Mouse (Mus musculus): Measurements from ENCODE around the gene Pomp.
"Not testable (repeated sequence)": the region's sequence is repeated elsewhere in the genome, so short reads cannot be mapped to it uniquely, and the experiment has no call there.

Pomp gene

DNA sequence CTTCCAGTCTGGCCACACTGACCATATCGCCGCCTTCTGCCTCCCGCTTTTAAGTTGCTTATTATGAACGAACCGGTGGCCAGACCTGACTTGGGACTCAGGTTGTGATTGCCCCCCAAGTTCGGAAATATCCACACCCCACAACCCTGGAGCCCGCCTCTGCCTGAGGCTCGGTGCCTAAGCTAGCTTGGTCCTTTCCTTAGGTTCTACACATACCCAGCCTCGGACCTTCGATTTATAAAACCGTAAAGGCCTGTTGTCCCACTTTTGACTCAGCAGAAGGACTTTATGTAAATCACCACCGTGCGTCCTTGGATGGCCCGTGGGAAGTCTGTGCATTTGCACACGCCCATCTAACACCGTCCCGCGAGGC lies 199 bp upstream of the Pomp start:
- no peak for DNase-seq (ENCODE audit: low read depth, low spot score)

DNA sequence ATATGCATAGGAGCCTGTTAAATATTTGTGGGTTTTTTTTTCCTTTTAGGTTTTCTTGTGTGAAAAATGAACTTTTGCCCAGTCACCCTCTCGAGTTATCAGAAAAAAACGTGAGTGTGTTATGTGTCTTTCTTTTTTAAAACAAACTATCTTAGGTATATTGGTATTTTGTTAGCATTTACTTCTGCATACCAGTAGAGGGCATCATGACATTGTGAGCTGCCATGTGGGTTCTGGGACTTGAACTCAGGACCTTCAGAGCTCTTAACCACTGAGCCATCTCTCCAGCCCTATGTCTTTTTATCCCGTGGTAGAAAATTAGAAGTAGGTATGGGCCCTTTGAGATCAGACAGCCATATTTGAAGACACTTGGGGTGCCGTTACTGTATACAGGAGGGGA lies 8.4 kb downstream of the Pomp start:
- DNase-seq (ENCODE audit: low read depth, low spot score): no peak

DNA sequence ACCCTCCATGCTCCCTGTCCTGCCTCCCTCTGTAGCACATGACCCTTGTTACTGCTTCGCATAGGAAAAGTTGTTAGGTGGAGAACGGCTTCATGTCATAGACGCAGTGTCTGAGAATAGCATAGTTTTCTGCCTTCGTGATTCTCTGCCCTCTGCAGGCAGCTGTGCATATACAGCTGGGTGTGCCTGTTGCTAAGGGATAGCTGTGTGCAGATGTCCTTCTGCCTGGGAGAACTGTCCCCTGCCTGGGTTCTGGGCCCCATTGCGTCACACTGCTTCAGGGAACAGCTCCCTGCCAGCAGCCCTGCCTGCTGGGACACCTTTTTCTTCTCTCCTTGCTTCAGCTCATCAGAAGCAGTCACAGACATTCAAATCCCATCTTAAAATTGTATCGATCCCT lies 9.3 kb downstream of the Pomp start:
- no peak for DNase-seq (ENCODE audit: low read depth, low spot score)

DNA sequence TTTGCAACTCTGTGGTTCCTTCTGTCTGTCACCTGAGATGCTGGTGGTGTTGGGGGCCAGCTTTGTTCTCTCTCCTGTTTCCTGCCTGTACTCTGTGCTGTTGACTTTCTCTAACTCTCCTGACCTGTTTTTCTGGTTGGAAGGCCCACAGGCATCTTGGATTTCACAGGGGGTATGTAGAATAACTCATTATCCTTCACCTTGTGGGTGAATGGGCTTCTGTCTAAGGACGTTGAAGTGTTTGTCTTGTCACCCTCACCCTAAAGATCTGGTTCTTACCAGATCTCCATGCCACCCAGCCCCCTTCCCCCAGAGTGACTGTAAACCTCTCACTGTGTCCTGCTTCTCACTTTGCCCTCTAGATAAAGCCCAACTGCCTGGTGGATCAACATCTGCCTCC lies 10.0 kb downstream of the Pomp start:
- no peak for DNase-seq (ENCODE audit: low read depth, low spot score)

DNA sequence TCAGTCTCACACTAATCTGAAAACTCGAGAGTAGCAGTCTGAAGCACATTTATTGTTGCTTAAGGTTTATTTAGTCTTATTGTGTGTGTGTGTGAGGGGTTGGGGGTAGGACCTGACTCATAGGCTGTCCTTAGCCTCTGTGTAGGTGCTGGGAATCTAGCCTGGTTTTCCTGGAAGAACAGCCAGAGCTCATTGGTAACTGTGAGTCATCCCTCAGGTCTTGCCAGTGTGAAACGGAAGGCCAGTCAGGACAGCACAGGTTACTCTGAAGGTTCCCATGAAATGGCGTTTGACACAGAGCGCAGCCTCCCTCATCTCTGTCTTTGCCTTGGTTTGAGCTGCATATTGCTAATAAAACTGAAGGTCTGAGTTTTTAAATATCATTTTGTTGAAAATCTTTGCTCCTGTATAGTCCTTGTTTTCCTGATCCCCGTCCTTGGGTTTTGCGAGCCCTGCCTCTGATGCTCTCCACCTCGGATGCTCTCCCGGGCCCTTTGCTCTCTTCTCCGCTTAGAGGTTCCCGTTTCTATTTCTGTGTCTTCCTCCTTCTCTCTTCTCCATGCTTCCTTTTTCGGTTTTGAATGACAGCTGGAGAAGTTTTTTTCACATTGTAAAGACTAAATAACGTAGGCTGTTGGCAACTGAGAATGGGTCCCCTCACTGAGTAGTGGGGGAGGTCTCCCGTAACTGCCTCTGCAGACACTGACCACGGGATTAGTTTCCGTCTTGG lies 11.0 kb downstream of the Pomp start:
- DNase-seq (ENCODE audit: low read depth, low spot score): peak; percentile 41

GRCm38 (mm10) chr5:147874491-147875065 lies 14.3 kb downstream of the Pomp start:
- DNase-seq (ENCODE audit: low read depth, low spot score): no peak

GRCm38 (mm10) chr5:147875210-147875609 lies 14.9 kb downstream of the Pomp start:
- DNase-seq (ENCODE audit: low read depth, low spot score): no peak

DNA sequence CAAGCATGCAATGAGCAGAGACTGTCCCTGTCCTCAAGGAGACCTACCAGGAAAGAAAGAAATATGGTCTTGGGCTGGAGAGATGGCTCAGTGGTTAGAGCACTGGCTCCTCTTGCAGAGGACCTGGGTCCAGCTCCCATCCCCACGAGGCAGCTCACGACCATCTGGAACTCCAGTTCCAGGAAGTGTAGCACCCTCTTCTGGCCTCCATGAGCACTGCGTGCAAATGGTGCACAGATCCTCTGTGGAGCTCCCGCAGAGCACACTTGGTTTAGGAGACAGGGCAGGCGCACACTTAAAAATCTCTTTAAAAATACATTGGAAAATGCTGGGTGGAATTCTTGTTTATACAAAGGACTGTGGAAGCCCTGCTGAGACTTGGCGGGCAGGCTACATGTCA lies 17.3 kb downstream of the Pomp start:
- DNase-seq (ENCODE audit: low read depth, low spot score): no peak

DNA sequence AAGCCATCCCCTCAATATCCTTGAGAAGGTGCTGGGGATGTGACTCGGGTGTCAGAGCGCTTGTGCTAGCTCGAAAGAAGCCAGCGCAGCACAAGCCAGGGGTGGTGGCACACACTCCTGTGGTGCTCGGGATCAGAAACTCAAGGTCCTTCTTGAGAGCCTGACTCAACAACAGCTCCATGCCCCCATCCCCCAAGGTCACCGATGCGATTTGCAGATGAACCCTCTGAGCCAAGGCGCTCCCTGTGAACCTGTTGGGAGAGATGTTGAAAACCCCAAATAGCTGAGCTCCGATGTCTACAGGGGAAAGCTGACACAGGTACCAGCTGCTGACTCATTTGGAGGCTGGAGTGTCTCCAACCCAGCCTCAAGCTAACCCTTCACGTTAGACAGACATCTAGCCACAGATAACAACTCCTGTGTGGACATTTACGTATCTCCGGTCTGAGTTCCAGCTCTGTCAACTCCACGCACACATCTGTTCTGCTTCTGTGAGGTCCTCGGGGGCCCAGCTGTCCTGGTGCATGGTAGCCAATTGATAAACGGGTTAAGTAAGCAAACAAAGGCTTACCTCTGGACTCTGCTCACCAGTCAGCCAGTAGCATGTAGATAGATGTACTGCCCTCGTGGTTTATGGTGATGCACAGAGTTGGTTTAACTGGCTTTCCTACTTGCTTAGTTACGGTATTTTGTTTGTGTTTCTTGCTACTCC lies 19.9 kb downstream of the Pomp start:
- DNase-seq (ENCODE audit: low read depth, low spot score): no peak

DNA sequence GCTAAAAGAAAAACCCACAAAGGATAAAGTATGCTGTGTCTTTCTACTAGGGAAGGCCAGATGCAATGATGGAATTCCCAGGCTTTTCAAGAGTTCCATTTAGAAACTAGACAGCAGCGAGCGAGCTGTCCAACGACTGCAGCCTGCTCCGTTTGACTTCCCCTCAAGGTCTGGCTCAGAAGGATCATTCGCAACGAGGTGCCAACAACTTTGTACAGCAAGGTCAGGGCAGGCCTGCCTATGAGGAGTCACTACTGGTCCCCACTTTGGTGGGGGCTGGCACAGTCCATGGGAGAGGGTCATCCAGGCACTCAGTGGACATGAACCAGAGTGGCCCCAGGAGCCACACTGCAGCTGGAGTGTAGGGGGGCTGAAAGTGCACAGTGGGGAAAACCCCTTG lies 23.3 kb downstream of the Pomp start:
- DNase-seq (ENCODE audit: low read depth, low spot score): no peak

GRCm38 (mm10) chr5:147888313-147889297 lies 28.3 kb downstream of the Pomp start:
- DNase-seq (ENCODE audit: low read depth, low spot score): peak; percentile 49

GRCm38 (mm10) chr5:147892735-147893134 lies 32.5 kb downstream of the Pomp start:
- no peak for DNase-seq (ENCODE audit: low read depth, low spot score)

GRCm38 (mm10) chr5:147893143-147893542 lies 32.9 kb downstream of the Pomp start:
- no peak for DNase-seq (ENCODE audit: low read depth, low spot score)

DNA sequence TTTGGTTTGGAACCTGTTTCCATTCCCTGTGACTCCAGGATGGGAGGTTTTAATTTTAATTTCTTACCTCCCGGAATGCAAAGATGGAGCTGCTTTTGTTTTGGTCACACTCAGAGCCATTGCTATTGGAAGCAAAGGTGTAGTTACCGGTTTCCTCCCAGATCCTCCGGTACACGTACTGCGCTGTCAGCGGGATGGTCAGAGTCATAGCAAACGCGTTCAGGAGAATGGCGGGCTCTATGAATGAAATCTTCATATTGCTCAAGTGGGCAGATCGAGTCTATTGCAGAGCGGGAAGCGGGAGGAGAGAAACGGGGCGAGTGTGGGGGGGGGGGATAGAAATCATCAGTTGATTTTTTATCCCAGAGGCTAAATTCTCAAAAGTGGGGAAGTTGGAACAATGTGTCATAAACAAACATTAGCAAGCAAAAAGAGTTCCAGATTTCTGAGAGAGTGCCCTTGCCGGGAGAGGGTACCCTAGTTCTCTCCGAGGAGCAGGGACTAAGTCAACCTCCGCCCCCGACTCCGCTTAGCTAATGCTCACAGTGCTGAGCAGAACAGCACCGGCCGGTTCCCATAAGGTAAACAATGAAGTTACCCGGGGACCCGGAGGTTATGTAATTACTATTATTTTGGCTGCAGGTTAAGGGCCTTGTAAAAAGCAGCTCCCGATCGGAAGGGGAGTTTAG lies 33.6 kb downstream of the Pomp start:
- no peak for DNase-seq (ENCODE audit: low read depth, low spot score)

DNA sequence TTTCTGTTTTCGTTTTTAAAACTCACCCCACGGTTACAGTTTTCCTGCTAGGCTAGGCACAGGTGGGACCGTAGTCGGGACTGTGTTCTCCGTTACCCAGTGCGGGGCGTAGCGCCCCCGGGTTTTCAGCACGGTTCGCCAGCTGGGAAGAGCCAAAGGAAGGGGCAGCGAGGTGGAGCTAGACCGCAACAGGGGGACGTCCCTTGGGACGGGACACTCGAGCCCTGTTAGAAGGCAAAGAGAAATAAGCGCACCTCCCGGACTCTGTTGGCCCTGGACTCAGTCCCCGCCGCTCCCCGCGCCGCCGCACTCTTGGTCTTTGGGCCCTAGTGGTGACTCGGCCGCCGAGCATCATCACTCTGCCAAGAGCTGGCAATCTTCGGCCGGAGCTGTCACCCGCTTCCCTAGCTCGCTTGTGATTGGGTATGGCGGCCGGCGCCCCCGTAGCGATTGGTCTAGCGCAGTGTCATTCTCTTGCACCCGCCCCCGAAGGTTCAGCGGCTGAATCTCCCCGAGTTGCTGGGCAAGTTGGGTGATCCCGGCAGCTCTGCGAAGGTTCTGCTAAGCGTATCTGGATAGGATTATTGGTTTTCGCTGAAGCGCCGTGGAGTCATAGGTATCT lies 34.3 kb downstream of the Pomp start, which contains the start of gene Slc46a3:
Slc46a3 (minus strand) TSS at position 361 of the 622 bp plus-strand sequence.
- peak; percentile 95 for DNase-seq (ENCODE audit: low read depth, low spot score)

DNA sequence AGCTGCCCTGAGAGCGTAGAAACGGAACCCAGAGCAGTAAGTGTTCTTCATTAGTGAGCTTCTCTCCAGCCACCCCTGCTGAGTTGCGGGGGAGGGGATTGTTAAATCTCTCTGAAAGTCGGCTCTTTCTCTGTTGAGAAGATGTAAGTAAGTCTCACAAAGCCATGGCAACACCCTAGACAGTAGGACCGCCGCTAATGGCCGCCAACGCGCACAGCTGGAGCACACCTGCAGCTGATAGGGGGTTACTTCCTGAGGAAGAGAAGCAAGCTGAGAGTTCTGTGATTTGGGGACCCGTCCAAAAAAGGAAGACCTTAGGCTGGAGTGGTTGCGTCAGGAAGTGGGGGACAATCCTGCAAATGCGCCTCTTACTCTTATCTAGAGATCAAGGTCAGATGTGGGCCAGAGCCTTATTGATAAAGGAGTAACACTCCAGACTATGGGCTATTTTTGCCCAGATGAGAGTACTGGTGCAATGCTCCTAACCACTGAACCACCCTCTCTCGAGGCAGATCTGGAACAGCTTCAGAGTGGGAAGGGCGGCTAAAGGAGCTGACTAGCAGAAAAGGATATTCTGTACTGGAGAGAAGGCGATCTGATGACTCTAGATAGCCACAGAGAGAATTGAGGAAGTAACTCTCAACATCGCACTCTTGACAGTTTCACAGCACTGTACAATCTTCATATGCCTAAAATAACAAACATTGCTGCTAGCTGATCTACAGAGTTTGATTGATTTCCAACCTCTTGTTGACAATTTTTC lies 35.4 kb downstream of the Pomp start:
- DNase-seq (ENCODE audit: low read depth, low spot score): no peak

DNA sequence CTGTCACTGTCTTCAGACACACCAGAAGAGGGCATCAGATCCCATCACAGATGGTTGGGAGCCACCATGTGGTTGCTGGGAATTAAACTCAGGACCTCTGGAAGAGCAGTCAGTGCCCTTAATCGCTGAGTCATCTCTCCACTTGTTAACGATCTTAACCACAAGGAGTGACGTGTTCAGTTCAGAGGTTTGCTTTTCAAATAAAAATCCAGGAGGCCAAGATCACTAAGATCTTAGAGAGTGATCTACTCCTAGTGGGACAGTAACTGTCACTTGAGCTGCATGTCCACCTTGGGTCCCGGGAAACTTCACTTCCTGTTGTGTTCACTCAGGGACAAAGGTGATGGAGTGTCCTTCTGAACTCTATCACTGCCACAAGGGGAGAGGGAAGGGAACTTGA lies 36.2 kb downstream of the Pomp start:
- DNase-seq (ENCODE audit: low read depth, low spot score): not testable (repeated sequence)

DNA sequence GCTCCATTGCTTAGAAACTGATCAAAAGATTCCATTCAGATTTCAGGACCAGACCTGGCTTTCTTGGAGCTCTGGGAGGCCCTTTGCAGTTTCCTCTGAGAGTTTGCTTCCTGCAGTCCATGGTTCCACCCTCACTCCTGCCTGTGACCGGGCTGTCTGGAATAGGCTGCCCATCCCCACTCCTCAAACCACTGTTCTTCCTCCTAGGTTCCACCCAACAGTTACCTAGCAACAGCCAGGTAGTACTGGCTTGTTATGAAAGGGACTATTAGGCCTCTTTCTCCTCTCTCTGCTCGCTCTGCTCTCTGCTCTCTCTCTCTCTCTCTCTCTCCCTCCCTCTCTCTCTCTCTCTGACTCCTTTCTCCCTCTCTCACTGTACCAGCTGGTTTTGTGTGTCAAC lies 38.0 kb downstream of the Pomp start:
- DNase-seq (ENCODE audit: low read depth, low spot score): no peak

DNA sequence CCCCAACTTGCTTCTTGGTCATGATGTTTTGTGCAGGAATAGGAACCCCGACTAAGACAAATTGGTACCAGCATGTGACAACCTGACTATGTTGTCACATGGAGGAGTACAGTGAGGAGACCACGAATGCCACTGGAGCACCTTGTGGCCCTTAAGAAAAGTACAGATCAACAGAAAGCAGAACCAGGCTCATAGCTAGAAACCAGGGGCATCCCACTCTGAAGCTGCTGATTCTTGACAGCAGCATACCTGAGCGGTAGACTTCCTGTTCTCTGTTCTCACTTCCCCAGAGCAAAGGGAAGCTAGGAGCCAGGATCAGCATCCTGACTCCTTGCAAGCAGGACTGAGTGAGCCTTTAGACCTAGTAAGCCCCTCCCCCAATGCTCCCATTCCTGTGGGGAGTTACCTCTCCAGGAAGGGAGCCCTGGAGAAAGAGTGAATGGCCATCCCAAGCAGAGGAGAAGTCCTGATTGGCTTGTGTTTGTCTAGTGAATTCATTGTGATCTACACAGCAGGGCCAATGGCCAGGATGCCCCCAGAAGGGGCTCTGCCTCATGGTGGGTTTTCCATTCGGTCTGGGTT lies 38.8 kb downstream of the Pomp start:
- no peak for DNase-seq (ENCODE audit: low read depth, low spot score)

Measured in 3T3-L1 (cell line).